Mouse (Mus musculus): ENCODE data around the gene Ifna15.
"Not testable (repeated sequence)": the region's sequence is repeated elsewhere in the genome, so short reads cannot be mapped to it uniquely, and the experiment has no call there.

The Ifna15 gene

GRCm38 (mm10) chr4:88558145-88558544 is at the start of gene Ifna15:
Ifna15 (minus strand) TSS chr4:88558245.
- in situ Hi-C loops (cut with MboI, MseI): not testable (repeated sequence)

- in situ Hi-C loops (cut with MboI, MseI): no loop called here
Observed at GRCm38 (mm10) chr4:88603276-88603675, 45.2 kb upstream of the Ifna15 start, which contains the start of gene Ifna12. Ifna12 (minus strand) TSS chr4:88603376.

- in situ Hi-C loops (cut with MboI, MseI): no loop called here
Observed at GRCm38 (mm10) chr4:88592285-88592684, 34.2 kb upstream of the Ifna15 start, which contains the start of gene Ifna9. Ifna9 (minus strand) TSS chr4:88592385.

GRCm38 (mm10) chr4:88571698-88572097 is 13.7 kb upstream of the Ifna15 start, which contains the start of gene Ifna14:
Ifna14 (minus strand) TSS chr4:88571798.
- in situ Hi-C loops (cut with MboI, MseI): no loop called here

GRCm38 (mm10) chr4:88561791-88562190 is 3.7 kb upstream of the Ifna15 start:
- in situ Hi-C loops (cut with MboI, MseI): no loop called here

- in situ Hi-C loops (cut with MboI, MseI): no loop called here
Observed at GRCm38 (mm10) chr4:88550161-88550945, 7.7 kb downstream of the Ifna15 start.

GRCm38 (mm10) chr4:88547986-88548385 is 10.1 kb downstream of the Ifna15 start:
- in situ Hi-C loops (cut with MboI, MseI): loop anchor here (25.0 kb wide), 1 partner anchor 511 kb away; the partner anchor contains the start of gene Mllt3

GRCm38 (mm10) chr4:88543649-88544234 is 14.3 kb downstream of the Ifna15 start:
- in situ Hi-C loops (cut with MboI, MseI): loop anchor here (25.0 kb wide), 1 partner anchor 506 kb away; the partner anchor contains the start of gene Mllt3

GRCm38 (mm10) chr4:88537328-88537727 is 20.7 kb downstream of the Ifna15 start:
- in situ Hi-C loops (cut with MboI, MseI): loop anchor here (25.0 kb wide), 1 partner anchor 500 kb away; the partner anchor contains the start of gene Mllt3

- in situ Hi-C loops (cut with MboI, MseI): loop anchor here (25.0 kb wide), 1 partner anchor 499 kb away; the partner anchor contains the start of gene Mllt3
Observed at GRCm38 (mm10) chr4:88536640-88537039, 21.4 kb downstream of the Ifna15 start.

GRCm38 (mm10) chr4:88535742-88536141 is 22.3 kb downstream of the Ifna15 start:
- in situ Hi-C loops (cut with MboI, MseI): loop anchor here (25.0 kb wide), 1 partner anchor 498 kb away; the partner anchor contains the start of gene Mllt3

- in situ Hi-C loops (cut with MboI, MseI): loop anchor here (25.0 kb wide), 1 partner anchor 498 kb away; the partner anchor contains the start of gene Mllt3
Observed at GRCm38 (mm10) chr4:88534903-88535302, 23.1 kb downstream of the Ifna15 start.

GRCm38 (mm10) chr4:88533499-88533898 is 24.5 kb downstream of the Ifna15 start:
- in situ Hi-C loops (cut with MboI, MseI): loop anchor here (25.0 kb wide), 1 partner anchor 496 kb away; the partner anchor contains the start of gene Mllt3

GRCm38 (mm10) chr4:88530892-88531291 is 27.2 kb downstream of the Ifna15 start:
- in situ Hi-C loops (cut with MboI, MseI): loop anchor here (25.0 kb wide), 1 partner anchor 494 kb away; the partner anchor contains the start of gene Mllt3

GRCm38 (mm10) chr4:88530271-88530670 is 27.8 kb downstream of the Ifna15 start:
- in situ Hi-C loops (cut with MboI, MseI): loop anchor here (25.0 kb wide), 1 partner anchor 493 kb away; the partner anchor contains the start of gene Mllt3

- in situ Hi-C loops (cut with MboI, MseI): loop anchor here (25.0 kb wide), 1 partner anchor 489 kb away; the partner anchor contains the start of gene Mllt3
Observed at GRCm38 (mm10) chr4:88526379-88527049, 31.5 kb downstream of the Ifna15 start.

- in situ Hi-C loops (cut with MboI, MseI): loop anchor here (25.0 kb wide), 1 partner anchor 488 kb away; the partner anchor contains the start of gene Mllt3
Observed at GRCm38 (mm10) chr4:88525393-88525792, 32.7 kb downstream of the Ifna15 start.

GRCm38 (mm10) chr4:88523241-88523640 is 34.8 kb downstream of the Ifna15 start:
- in situ Hi-C loops (cut with MboI, MseI): no loop called here

GRCm38 (mm10) chr4:88522674-88523073 is 35.4 kb downstream of the Ifna15 start, which contains the start of gene Ifnb1:
Ifnb1 (minus strand) TSS chr4:88522774.
- in situ Hi-C loops (cut with MboI, MseI): no loop called here

- in situ Hi-C loops (cut with MboI, MseI): no loop called here
Observed at GRCm38 (mm10) chr4:88517957-88518356, 40.1 kb downstream of the Ifna15 start.

GRCm38 (mm10) chr4:88515711-88516211 is 42.3 kb downstream of the Ifna15 start:
- in situ Hi-C loops (cut with MboI, MseI): no loop called here
